Mouse (Mus musculus) brain, embryonic 14.5 days (tissue): ENCODE data around the gene Nudt3.

ENCODE experiments used
- CTCF ChIP-seq: fragments of 200-500 bp; IDR thresholded peaks from 2 replicates; pipeline ENCODE4 v1.5.1; 2012; ENCODE audit warnings: inconsistent platforms, mild to moderate bottlenecking, moderate library complexity, borderline replicate concordance; ENCODE audit not compliant: insufficient read depth, insufficient read length; ENCODE audit errors: extremely low read depth
- POLR2A ChIP-seq: fragments of 200-500 bp; IDR thresholded peaks from 2 replicates; pipeline ENCODE4 v1.6.1; 2012; ENCODE audit warnings: mild to moderate bottlenecking, inconsistent platforms, borderline replicate concordance; ENCODE audit not compliant: poor library complexity, insufficient read depth, insufficient read length, severe bottlenecking; ENCODE audit errors: extremely low read depth

- TF ChIP-seq CTCF (no peak), POLR2A (no peak)
These were observed 82.0 kb downstream of the Nudt3 start for GRCm38 (mm10) chr17:27541261-27541660.
